Mouse (Mus musculus) heart, adult 2 months (tissue): ENCODE data around the gene Znhit3.

ENCODE experiments used
- EP300 ChIP-seq: fragments of 200-500 bp; IDR thresholded peaks from 2 replicates; pipeline ENCODE4 v1.6.1; 2011; ENCODE audit warnings: low read depth, low read length, control low read depth; ENCODE audit not compliant: insufficient read depth
- POLR2A ChIP-seq: fragments of 200-500 bp; IDR thresholded peaks from 2 replicates; pipeline ENCODE4 v1.6.1; 2011; ENCODE audit warnings: mild to moderate bottlenecking, low read depth, low read length, control low read depth; ENCODE audit not compliant: insufficient read depth

- TF ChIP-seq POLR2A: no peak
- no peak for TF ChIP-seq EP300
Measured at GRCm38 (mm10) chr11:84880465-84880961, 35.7 kb downstream of the Znhit3 start.
